Mouse (Mus musculus) left cerebral cortex, adult 11 months (tissue): Measurements from ENCODE around the gene Sfrp5.

Source experiments
- DNase-seq: peaks from one replicate; pipeline ENCODE4 v3.0.0; 2022; ENCODE audit warnings: low spot score

The Sfrp5 gene

DNA sequence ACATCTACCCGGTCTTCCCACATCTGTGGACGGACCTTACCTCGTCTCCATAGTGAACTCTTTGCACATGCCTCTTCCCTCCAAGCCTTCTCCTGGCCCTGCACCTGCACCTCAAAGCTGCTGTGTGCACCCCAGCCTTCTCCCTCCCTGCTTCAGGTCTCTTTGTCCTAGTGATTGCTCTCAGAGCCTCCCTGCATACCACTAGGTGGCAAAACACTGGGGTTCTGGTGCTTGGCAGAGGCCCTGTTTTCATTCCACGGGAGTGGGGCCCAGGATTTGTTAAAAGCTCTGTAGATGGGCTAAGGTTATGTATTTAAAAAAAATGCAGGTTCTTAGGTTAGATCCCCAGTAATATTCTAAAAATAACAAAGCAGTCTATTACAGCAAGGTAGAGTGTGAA is 5.0 kb downstream of the Sfrp5 start:
- no peak for DNase-seq

DNA sequence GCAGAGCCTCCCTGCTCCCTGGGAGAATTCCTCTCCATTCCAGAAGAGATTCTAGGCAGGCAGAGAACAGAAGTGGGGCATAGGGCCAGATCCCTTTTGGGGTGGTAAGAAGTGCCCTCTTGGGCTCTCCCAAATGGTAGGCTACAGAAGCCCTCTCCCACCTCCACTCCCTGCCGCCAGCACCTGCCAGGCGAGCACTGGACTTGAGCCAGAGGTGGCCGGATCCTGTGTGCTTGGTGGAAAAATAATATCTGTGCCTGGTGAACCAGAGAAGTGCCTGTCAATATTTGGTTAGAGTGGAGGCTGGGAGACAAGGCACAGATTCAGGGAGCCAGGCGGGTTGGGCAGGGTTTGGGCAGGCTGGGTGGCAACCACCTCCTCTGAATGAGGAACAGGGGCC is 5.7 kb downstream of the Sfrp5 start:
- no peak for DNase-seq

DNA sequence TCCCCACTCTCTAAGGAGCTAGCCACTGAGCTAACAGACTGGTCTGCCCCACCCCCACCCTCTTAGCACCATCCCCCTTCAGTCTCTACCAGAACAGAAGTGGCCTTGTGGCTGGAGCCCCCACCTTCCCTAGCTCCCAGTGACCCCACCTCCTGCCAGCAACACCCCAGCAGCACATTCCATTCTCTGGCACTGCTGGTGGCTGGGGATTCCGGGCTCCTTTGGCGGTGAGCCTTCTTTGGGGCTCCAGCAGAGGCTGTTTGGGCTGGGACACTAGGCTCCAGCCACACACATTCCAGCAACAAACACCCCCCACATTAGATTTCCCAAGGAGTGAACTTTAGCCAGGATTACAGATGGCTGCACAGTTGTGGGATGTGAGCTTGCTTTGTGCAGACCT is 8.7 kb downstream of the Sfrp5 start:
- no peak for DNase-seq

DNA sequence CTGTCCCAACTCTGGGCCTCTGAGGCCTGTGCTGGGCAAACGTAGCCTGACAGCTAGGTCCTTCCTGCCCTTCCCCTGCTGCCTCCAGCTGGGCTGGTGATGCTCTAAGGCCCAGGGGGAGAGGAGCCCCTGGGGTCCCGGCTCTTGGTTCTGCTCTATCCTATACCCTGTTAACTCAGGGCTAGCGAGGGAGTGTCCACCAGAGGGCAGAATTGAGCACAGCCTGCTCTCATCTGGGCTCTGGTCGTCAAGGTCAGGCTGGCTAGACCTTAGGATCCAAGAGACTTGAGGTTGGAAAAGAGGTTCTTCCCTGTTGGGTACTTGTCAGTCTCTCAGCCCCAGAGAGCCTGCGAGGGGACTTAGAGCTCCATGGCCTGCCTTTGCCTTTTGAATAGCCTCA is 11.6 kb downstream of the Sfrp5 start:
- no peak for DNase-seq

DNA sequence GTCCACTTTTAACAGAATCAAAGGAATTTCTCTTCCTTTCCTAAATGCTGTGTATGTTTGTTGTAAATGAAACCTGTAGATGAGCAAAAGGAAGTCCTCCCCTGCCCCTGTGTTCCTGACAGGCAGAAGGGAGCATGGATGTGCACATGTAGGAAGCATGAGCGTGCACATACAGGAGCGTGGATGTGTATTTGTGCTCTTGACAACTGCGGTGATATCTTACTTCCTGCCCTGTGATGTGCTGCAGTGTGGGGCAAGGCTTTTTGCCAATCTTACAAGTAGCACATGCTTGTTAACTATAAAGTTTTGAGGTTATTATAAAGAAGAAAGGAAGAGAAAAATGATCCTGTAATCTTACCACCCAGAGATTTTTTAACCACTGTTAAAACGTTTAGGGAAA is 12.3 kb downstream of the Sfrp5 start:
- no peak for DNase-seq

DNA sequence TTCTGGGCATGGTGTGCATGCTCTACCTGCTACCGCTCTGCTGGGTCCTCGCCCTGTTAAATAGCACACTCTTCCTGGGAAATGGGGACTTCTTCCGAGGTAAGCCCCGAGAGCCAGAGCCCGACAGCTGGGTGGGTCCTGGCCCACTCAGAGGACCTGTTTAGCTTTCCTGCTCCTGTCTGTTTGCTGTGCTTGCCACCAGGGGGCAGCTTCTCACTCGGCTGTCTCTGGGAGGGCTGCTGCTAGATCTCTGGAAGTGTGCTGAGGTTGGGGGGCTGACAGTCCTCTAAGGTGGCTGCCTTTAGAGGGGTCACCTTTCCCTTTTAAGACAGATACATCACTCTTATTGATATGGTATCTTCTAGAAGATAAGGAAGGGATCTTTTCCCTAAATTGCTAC is 19.4 kb downstream of the Sfrp5 start:
- no peak for DNase-seq

DNA sequence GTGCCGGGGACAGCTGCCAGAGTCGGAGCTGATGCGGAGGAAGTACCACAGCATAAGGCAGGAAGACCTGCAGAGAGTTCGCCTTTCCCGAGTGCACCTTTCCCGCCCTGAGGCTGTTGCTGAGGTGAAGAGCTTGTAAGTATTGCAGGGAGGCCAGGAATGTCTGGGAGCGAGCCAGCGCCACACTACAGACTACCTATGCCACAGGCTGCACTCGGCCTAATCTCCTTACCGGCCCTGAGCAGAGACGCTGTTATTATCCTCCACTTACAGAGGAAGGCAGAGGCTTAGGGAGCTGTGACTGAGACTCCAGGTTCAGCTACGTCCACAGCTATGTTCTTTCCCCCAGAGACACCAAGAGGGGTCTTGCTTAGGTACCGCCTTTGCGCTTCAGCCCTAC is 22.7 kb downstream of the Sfrp5 start:
- no peak for DNase-seq

DNA sequence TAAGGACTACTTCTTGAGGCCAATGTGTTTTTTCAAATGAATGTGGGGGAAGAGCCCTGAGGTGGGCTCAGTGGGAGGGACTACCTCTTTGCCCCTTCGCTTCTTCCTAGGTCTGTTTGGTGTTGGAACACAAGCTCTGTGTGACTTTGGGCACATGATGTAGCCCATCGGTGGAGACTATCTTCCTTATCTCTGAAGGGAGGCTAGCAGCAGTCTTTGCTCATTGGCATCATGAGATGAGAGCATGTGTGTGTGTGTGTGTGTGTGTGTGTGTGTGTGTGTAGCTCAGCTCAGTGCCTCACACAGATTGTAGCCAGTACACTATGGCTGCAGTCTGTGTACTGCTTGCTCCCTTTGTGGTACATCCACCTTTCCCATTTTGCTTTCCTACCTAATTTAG is 24.6 kb downstream of the Sfrp5 start:
- DNase-seq: no peak

DNA sequence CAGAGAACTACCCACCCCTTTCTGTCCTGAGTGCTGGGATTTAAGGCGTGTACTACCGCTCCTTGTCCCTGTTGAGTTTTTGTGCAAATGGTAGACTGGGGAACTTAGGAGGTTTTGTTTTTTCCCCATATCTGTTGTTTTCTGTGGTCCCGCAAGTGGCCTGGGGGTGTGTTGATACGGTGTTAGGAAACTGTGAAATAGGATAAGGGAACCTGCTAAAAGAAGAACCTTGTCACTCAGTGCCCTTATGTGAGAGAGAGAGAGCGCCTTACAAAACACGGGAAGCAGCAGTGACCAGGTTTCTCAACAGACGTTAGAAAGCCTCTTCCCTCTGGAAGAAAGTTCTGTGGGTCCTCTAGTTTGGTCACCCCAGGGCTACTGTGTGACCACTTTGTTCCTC is 25.2 kb downstream of the Sfrp5 start:
- no peak for DNase-seq

DNA sequence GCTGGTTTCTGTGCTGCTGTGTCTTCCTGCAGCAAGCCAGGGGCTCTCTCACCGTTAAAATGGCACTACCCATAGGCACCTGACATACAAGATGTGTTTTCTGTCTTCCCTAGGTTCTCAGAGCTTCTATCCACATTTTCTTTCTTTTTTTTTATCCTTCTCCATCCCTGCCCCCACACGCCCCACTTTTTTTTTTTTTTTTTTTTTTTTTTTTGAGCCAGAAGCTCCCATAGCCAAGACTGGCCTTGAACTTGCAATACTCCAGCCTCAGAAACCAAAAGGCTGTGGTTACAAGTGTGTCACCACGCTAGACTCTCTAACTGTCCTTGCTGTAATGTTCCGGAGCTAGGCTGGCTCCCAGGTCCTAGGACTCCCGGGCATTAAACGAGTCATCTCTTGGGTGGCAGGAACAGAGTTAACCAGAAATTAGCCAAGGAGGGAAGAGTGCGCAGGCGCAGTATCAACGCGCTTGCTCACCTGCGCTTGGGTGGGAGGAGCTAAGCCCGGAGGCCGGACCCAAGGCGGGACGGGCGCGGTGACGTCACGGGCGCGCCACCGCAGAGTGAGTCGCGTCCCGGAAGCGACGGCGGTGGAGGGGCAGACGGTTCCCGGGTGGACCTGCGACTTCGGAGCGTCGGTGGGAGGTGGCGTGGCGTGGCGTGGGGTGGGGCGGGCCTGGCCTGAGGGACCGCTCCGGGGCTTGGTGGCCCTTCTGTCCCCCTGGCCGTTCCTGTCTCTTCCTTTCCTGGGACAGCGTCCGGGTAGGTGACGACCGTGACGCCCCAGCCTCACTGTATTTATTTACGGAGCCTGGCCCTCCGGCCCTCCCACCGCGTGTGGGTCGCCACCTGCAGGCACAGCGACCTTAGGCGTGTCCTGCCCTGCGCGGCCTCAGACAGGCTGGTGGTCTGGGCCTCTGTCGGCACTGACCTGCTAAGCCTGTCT is 31.8 kb downstream of the Sfrp5 start:
- DNase-seq: peak; percentile 90

DNA sequence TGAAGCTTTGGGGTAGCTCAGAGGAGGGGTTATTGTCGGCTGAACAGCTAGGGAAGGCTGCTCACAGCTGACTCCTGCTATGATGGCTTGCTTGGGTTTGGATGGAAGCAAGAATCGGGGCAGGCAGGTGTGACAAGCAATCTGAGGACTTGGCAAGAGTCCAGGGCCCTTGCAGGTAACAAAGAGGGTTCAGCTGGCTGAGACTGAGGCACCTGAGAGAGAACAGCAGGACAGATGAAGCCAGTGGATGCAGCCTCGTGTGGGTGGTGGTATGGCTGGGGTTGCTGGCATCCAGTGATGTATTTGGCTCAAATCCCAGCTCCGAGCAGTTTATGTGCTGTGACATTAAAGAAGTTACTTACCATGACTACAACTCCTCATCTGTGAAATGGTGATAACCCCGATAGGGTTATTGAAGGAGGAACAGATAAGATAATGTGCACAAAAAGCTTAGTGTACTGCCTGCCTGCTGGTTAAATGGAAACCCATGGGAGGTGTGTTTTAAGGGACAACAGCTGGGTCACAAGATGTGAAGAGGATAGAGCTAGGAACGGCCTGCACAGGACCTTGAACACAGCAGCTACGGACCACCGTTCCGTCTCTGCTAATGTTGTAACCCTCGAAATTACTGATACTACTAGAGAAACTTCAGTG is 32.6 kb downstream of the Sfrp5 start:
- no peak for DNase-seq

DNA sequence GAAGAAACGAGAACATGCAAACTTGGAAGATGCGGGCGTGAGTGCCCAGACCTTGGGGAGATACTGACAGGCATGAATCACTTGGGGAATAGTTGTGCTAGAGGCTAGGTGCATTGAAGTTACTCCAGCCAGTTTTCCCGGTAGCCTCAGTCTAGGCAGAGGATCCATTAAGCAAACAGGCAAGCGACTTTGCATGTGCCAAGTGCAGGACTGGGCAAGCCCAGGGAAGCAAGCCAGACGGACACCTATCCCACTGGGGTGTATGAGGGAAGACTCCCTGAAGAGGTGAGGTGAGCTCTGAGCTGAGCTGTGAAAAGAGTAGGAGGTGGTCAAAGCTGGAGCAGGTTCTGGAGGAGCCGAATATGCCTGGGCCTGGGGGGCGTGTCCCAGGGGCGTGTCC is 34.6 kb downstream of the Sfrp5 start:
- no peak for DNase-seq

DNA sequence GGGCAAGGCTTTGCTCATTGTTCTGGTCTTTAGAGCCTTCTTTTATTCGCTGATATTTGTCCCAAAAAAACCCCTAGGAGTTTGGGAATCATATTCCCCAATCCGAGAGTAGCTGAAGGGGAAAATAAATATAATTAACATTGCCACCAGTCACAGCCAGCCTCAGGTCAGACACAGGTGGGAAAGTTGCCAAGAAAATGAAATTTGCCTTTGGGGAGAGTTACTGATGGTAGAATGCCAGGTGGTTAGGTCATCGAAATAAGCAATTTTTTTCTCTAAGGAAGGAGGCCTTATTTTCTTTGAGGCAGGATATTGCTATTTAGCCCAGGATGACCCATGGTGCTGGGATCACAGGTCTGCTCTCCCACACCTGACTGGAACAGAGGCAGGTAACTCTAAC is 35.3 kb downstream of the Sfrp5 start:
- no peak for DNase-seq

DNA sequence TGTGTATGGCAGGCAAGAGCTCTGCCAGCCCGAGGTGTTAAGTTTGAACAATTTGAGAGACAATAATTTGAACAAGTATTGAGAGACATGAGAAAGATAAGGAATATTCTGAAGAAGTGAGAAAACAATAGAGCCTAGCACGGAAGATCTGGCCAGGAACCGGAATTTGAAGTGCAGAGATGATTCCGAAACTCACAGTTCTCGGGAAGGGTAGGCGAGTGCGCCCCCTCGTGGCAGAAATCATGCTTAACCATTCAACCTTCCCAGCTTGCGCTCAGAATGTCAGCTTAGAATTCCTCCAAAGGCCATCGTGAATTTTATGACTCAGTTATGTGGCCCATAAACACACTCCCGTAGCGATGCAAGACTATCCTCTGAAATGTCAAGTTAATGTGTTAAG is 35.9 kb downstream of the Sfrp5 start:
- DNase-seq: peak; percentile 64

DNA sequence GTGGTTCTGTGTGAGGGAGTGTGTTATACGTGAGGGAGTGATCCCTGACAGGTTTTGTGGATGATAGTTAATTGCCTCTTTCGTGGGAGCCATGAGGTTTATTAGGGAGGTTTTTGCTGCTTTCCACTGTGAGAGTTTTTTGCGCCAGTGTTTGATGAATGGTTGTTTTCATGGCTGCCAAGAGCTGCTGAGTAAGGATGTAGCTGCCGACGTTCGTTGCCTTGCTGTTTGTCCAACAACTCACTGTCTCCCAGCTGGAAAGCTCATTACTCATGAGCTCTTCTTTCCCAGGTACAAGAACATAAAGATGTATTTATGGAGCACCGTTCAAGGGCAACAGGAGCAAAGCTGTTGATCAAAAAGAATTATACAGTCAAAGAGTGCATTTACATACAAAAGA is 37.9 kb downstream of the Sfrp5 start:
- no peak for DNase-seq

DNA sequence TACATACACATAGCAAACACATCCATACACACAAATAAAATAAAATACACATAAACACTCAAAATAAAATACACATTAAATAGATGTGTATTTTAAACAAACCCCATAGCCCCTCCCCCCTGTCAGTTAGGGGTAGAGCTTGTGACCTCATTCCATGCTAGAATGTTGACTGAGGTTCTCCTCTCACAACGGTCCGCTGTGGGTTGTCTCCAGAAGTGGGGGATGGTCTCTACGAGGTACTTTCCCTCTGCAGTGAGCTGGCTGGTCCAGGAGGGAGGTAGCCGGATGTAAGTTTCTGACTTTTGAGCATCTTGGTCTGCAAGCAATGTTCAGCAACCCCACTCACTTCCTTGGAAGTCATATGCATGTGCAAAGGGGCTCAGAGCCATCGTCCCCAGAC is 38.3 kb downstream of the Sfrp5 start, which contains the start of gene Zfyve27:
Gene Zfyve27 (plus strand): TSS at position 188 of the 400 bp plus-strand sequence.
- DNase-seq: no peak

DNA sequence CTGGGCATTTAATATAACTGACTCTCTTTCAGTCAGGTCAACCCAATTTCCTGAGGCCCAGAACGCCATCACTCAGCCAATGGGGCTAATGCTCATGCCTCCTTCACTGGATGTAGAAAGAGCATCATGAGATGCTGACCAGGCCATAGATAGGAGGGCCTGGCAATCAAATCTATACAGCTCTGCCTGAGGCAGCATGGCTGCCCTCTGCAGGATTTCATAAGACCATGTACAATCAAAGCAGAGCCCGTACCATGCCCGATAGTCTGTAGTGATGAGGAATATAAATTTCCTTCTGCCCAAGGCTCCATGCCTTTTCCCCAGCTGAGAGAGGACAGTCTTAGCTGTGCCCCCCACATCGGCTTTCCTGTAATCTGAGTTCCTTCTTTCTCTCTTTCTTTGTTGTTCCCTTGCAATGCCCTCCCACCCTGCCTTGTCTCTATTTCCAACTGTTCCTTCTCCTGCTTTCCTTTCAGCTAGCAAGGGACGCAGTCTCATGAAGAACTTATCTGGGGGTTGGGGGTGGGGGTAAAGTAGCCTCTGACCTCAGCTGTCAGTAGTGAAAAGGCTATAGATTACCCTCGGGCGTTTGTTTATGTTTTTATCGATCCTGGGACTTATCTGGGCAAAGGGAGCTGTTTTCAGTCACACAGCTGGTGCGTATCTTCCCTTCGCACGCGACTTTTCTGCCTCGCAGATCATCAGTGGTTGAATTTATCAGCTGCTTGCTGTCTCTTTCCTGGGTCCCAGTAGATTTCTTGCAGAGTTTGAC is 43.6 kb downstream of the Sfrp5 start:
- no peak for DNase-seq

DNA sequence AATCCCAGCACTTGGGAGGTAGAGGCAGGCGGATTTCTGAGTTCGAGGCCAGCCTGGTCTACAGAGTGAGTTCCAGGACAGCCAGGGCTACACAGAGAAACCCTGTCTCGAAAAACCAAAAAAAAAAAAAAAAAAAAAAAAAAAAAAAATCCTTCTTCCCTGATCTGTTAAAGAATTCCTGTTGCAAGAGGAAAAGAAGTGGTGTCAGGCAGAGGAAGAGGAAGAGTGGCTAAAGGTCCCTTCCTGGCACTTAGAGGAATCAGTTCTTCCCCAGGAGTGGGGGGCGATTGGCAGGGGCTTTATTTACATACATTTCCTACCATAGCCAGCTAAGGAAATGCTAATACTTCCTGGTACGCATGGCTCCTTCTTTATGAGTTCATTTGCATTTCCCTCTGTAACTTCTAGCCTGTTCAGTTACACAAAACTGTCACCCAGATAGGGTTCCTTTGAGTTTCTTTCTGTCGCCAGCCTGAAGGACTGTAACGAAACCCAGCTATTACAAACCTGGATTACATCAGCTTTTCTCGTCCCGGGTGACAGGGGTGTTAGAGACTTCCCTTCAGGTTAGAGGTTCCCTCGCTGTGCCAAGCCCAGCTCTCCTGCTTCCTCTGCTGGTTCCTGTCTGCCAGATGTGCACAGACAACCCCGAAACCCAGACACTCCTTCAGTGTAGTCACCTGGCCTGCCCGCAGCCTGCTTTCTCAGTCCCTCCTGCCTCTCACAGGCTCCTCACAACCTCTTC is 44.4 kb downstream of the Sfrp5 start:
- DNase-seq: no peak

DNA sequence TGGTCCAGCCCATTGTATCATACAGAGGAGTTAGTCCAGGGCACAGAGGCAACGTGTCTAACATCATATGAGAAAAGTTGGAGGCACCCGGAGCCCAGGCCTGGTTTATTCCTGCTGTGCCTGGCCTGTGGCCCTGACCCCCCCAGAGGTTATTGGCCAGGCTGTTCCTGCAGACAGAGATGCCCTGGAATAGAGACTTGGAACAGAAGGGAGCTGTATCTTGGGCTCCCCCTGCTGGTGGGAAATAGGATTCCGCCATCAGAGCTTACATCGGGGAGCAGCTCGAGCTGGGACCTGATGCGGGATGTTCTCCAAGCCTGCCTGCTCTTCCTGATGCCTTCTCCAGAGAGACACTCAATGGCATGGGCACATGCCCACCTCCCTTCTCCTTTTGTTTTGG is 50.1 kb downstream of the Sfrp5 start:
- DNase-seq: peak; percentile 80

DNA sequence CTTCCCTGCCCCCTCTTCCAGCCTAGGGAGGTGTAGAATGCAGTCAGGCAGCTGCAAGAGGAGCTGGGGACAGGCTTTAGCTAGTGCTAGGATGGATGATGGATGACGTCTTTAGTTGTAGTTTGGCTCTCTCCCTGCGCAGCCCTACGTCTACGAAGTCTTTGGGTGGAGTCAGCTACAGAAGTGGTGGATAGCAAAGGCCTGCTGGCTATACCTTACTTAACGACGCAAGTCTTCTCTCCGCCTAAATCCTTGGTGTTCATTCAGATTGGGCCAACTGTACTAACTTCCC is 53.5 kb downstream of the Sfrp5 start:
- no peak for DNase-seq
